Mouse (Mus musculus) G1E (cell line): ENCODE results near the gene Tor1aip1.

Experiments used
- CTCF ChIP-seq: IDR thresholded peaks from 2 replicates; pipeline ENCODE4 v1.5.1; 2012; ENCODE audit warnings: low read depth, low read length, inconsistent platforms, mixed read lengths
- GATA1 ChIP-seq: IDR thresholded peaks from 2 replicates; pipeline ENCODE4 v1.6.1; 2012; ENCODE audit warnings: borderline replicate concordance, low read length, inconsistent platforms, mixed read lengths

DNA sequence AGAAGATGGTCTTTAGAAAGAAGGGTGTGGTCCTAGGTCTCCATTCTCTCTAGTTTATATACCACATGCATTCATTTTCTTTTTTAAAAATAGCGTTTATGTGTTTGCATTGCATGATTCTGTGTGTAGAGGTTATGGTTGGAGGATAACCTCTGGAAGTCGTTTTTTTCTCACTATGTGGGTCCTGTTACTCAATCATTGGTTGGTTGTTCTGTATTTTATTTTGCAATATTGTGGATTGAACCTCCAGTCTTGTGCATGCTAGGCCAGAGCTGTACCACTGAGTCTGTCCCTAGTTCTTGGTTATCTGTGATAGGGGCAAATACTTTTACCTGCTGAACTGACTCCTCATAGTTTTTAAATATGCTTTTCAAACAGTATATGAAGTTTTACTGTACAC lies 21.9 kb upstream of the Tor1aip1 start:
- TF ChIP-seq CTCF (no peak), GATA1 (no peak)
